Mouse (Mus musculus): Measurements from ENCODE around the gene Slc17a4. TPM values are rescaled to one million over a fixed set of nuclear protein-coding genes. Genes with fewer than 3 reads are reported as not detected.
A peak's percentile ranks its signal among the peaks of the same experiment; 100 is the strongest.

The Slc17a4 gene
- total RNA-seq (2021), result not detected

DNA sequence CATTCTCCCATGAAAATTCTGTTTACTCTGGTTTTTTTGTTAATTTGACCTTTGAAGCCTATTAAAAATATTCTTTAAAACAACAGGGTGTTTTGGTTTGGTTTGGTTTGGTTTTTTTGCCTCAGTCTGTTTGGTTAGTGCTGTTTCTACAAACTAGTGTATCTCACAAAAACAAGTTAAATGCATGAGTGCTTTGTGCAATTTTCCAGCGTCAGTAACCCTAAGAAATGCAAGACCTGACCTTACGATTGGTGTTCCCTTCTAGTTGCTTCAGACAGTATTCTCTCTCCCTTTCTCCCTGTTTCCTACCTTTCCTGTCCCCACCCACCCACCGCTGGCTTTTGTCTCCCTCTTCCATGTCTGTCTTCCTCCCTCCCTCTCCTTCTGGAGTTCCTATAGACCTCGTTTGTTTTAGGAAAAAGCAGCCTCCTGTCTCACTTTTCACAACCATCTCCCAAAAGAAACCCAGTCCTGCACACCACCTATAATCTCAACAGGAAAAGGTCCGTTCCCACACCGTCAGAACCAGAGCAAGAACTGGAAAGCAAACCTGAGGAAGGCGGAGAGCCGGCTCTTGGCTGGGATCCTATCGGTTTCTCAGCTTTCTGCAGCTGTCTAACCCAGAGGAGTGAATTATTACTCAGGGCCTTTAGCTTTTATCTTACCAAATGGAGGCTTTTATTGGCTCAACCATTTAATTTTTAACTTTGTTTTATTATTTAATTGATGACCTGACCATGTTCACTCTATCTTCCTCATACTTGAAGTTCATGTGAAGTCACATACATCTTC is at the start of gene Slc17a4:
Gene Slc17a4 (minus strand): TSS at position 634 of the 792 bp plus-strand sequence.
- DNase-seq, result no peak

DNA sequence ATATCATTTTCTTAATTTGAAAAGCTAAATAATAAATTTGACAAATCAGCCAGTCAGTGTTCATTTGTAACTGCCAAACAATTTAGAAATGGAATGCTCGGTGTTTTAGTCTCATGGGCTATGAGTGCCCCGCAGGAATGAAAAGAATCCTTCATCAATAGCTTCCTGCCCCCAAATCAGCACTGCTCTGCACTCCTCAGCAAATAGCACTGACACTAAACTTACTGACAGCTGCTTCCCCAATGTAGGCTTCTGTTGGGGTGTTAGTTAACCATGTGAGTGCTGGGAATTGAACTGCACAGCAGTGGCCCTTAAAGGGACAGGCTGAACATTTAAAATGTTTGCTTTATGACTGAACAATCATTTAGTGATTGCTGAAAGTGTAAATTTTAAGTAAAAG is 45.0 kb upstream of the Slc17a4 start:
- DNase-seq, result no peak

GRCm38 (mm10) chr13:23950928-23951327 is 36.1 kb upstream of the Slc17a4 start:
- DNase-seq, result peak; percentile 37

DNA sequence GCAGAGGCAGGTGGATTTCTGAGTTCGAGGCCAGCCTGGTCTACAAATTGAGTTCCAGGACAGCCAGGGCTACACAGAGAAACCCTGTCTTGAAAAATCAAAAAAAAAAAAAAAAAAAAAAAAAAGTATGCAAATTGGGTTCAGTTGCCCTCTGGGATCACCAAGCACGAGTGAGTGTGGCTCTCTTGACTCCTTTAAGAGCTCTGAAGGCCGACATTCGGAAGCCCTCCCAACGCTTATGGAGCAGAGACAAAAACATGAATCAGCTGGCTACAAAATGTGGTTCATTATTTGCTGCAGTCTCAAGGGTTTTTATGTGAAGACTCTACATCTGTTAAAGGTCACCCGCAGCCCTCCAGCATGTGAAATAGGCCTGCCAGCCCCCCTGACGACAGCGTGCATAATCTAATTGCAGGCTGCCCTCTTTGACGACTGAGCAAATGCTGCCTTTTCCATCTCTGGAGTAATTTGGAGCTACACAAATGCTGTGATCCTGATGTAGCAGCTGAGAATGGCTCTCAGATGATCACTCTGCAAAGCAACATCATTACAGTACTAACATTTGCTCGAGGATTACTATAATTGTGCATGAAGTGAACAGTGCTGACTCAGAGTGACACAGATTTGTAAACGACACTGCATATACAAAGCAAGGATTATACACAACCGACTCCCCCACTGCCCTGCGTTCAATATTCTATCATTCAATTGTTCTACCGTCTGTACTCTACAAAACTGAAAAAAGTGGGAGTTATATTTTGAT is 34.9 kb upstream of the Slc17a4 start:
- no peak for DNase-seq

- no peak for DNase-seq
Measured at GRCm38 (mm10) chr13:23946254-23946653, 31.4 kb upstream of the Slc17a4 start.

- DNase-seq, result no peak
Measured at GRCm38 (mm10) chr13:23942861-23943260, 28.1 kb upstream of the Slc17a4 start.

GRCm38 (mm10) chr13:23940291-23940690 is 25.5 kb upstream of the Slc17a4 start:
- DNase-seq, result no peak

DNA sequence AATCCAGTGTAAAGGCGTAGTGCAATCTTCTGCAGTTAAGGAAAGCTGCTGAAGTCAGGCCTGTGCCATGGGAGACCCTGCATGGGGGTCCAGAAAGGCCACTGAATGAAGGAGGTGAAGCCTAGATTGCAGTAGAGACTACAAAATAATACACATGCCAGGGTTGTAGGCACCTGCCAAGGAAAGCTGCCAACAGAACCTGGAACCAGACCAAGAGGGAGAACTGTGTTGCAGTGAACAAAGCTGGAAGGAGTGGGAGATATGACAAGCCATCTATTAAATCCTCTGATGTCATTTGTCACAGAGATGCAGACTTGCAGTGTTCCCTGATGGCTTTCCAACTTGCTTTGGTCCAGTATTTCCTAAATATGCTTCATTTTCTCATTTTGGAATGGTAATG is 23.9 kb upstream of the Slc17a4 start:
- DNase-seq, result peak; percentile 59

DNA sequence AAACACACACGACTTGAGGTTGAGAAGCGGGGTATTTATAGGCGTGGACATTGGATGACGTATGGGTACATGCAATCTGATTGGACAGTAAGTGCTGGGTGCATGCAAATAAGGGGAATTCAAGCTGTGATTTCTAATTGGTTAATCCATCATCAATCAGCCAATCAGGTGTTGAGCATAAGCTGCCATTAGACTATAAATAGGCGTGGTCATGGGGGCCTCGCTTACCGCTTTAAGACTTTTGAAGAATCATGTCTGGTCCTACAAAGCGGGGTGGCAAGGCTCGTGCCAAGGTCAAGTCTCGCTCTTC is 19.4 kb upstream of the Slc17a4 start, which contains the start of gene Hist1h2aa:
Gene Hist1h2aa (plus strand): TSS at position 252 of the 310 bp plus-strand sequence.
- no peak for DNase-seq

- DNase-seq, result no peak
Measured at GRCm38 (mm10) chr13:23933421-23934210, 18.8 kb upstream of the Slc17a4 start, which contains the start of gene Hist1h2ba. Gene Hist1h2ba, minus strand, starts transcription at chr13:23934156.

- no peak for DNase-seq
Measured at GRCm38 (mm10) chr13:23930904-23931303, 16.1 kb upstream of the Slc17a4 start.

GRCm38 (mm10) chr13:23930461-23930860 is 15.7 kb upstream of the Slc17a4 start:
- DNase-seq, result no peak

DNA sequence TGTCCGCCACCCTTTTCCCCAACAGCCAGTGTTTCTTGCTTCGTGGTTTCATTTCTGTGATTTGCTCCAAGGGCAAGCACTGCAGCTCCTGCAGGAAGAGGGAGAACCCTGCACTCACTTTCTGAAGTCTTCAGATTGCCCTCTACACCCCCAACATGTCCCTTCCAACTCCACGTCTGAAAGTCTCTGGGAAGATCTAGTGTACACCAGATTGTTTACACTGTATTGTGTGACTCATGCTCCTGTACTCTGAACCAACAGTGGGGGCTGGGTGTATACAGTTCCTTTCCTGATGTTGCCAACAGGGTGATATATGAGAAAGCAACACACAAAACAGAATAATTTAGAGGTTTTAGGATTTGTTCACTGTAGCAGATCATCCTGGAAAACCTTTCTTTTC is 13.8 kb upstream of the Slc17a4 start:
- DNase-seq, result no peak

- no peak for DNase-seq
Measured at GRCm38 (mm10) chr13:23925792-23926191, 11.0 kb upstream of the Slc17a4 start.

GRCm38 (mm10) chr13:23917674-23918073 is 2.9 kb upstream of the Slc17a4 start:
- no peak for DNase-seq

- no peak for DNase-seq
Measured at GRCm38 (mm10) chr13:23916132-23916531, 1.3 kb upstream of the Slc17a4 start.

GRCm38 (mm10) chr13:23913791-23914306 is 960 bp downstream of the Slc17a4 start:
- DNase-seq, result no peak

DNA sequence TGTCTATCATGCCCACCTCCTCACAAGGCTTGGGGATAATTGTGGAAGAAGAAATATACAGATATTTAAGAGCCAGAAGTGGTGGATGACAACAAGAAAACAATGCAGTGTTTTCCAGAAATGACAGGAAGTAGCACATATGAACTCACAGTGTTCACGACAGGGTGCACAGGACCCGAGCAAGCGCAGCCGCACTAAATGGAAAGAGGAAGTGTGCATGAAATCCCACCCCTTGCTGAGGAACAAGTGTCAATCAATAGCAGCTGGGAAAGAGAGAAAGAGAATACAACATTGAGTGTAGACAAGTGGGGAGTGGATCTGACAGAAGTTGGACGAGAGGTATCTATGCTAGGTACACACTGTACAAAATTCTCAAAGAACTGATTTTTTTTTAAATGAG is 3.5 kb downstream of the Slc17a4 start:
- no peak for DNase-seq

DNA sequence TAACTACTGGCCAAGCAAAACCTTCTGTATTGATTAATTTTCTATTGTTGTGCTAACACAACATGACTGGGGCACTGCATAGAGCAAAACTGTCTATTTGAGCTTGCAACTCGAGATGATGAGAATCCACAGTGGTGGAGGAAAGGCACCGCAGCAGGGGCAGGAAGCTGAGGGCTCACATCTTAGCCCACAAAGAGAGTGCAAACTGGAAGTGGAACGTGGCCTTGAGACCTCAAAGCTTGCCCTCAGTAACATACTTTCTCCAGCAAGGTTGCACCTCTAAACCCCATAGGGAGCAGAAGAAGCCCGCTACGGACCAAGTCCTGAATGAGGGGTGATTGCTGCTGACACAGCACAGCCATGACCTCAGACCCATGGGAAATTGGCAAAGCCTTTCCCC is 4.7 kb downstream of the Slc17a4 start:
- DNase-seq, result no peak

DNA sequence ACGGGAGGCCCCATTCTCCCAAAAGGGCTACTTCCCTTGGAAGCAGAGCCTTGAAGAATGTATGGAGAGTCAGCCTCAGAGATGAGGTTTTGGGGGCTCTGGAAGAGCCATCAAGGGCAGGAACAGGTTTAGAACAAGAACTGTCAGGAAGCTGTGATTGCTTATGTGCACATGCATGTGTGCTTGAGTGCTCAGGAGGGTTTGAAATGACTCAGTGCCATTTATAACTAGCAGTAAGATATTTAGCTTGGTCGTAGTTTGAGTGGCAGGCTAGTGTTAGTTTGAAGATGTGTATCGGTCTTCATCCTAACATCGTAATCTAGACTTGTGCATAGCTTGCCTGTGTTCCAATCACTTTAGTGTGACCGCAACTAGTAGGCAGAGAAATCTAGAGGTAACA is 7.9 kb downstream of the Slc17a4 start:
- no peak for DNase-seq

- DNase-seq, result no peak
Measured at GRCm38 (mm10) chr13:23898242-23898641, 16.6 kb downstream of the Slc17a4 start.

- no peak for DNase-seq
Measured at GRCm38 (mm10) chr13:23893269-23893593, 21.6 kb downstream of the Slc17a4 start.

Measured in heart, postnatal 4 days (tissue).